Mouse (Mus musculus) CD8-positive naive resting alpha-beta T cell, adult 2 months (primary cell): ENCODE data around the gene Cd300e.

Source experiments
- DNase-seq, 2 experiments: peaks; one replicate each; pipeline ENCODE4 v3.0.0; 2022; ENCODE audit warnings: low read depth in 2 of 2, low spot score in 2 of 2

Gene Cd300e

DNA sequence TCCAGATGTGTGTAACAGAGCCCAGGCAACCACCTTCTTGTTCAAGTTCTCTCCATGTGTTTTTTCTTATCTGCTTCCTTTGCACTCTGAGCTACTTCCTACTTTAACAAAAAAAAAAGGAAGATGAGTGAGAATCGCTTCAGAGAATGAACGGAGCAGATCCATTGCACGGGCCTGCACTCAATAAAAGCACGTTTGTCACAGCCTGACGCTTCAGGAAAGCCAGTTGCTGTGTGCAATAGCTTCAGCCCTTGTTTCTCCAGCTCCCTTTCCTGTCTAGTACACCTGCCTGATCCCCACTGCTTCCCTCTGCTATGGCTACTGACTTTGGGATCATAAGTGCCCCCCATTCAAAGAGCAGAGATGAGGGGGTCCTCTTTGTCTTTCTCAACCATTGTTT lies at the start of gene Cd300e:
Gene Cd300e, minus strand, starts transcription at position 101 of the 400 bp plus-strand sequence.
- no peak for DNase-seq

DNA sequence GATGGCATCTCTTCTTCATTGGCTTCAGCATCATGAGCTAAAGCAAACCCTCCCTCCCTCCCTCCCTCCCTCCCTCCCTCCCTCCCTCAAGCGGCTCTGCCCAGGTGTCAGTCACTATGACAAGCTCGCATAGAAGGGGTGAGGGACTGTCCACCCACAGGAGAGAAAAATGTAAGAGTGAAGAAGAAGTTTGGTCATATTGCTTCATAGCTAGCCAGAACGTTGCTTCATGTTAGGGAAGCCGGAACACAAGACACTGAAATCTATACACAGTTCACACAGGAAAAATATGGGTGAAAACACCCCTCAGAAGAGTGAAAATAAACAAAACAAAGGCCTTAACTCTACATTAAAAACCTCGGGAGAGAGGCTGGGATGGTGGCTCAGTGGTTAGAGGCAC lies 48.3 kb upstream of the Cd300e start:
- DNase-seq, result no peak

GRCm38 (mm10) chr11:115108176-115108575 lies 46.2 kb upstream of the Cd300e start:
- no peak for DNase-seq

DNA sequence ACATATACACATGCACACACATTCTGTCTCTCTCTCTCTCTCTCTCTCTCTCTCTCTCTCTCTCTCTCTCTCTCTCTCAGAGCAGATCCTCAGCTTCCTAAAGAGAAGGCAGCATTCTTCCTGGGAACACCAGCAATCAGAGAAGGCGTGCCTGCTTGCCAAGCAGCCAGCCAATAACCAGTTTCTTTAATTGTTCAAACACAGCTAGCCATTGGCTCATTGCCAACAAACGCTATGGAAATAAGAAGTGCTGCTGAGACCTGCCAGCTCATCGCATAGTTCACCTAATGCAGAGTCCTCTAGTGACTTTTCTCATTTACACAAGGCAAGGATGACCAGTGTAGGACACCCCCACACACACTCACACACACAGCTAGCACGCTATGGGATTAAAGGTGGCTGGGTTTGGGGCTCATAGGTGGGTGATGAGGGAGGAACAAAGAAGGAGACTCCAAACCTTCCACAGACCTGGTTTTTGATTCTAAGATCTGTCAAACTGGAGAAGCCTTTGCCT lies 45.5 kb upstream of the Cd300e start:
- no peak for DNase-seq

DNA sequence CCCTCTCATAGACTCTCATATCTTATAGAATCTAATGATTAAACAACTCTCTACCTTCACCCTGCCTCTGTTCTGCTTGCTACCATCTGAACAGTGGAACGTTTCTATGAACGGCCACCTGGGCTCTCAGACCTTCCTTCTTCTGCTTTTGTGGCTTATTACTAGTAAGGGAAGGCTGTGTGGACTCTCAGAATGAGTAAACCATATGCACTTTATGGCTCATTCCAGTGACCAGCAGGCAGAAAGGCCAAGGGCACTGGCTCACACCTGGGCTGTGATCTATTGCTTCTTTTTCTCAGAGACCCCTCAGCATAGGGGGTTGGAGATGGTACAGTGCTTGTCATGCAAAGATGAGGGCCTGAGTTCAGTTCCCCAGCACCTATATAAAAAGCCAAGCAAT lies 44.7 kb upstream of the Cd300e start:
- no peak for DNase-seq

DNA sequence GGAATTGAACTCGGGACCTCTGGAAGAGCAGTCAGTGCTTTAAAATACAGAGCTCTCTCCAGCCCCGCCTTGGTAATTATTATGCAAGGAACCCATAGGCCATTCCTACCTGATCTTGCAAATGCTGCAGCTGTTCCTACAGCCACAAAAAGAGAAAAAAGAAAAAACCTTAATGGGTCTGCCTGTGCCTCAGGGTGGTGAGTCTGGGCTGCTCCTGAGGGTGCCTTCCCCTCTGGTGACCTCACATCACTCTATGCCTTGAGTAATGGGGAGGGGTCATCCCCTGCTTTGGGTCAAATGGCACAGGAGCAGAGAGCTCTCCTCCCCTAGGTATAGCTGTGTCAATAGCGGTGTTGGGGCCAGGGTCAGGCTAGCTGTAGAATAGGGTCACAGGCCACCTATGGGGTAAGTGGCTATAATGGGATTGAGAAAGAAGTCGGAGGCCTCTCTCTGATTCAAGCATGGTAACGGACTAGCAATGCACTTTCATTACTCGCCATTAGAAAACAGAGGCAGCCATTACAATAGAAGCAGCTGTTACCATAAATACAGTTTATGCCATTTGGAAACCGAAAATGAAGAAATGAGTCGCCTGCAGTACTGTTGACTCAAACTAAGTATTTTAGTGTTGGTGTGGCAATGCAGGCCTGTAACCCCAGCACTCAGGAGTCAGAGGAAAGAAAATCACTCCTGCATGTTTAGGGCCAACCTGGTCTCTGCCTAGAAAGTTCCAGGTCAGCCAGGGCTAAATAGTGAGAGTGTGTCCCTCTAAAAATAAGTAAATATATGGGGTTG lies 43.0 kb upstream of the Cd300e start:
- no peak for DNase-seq

DNA sequence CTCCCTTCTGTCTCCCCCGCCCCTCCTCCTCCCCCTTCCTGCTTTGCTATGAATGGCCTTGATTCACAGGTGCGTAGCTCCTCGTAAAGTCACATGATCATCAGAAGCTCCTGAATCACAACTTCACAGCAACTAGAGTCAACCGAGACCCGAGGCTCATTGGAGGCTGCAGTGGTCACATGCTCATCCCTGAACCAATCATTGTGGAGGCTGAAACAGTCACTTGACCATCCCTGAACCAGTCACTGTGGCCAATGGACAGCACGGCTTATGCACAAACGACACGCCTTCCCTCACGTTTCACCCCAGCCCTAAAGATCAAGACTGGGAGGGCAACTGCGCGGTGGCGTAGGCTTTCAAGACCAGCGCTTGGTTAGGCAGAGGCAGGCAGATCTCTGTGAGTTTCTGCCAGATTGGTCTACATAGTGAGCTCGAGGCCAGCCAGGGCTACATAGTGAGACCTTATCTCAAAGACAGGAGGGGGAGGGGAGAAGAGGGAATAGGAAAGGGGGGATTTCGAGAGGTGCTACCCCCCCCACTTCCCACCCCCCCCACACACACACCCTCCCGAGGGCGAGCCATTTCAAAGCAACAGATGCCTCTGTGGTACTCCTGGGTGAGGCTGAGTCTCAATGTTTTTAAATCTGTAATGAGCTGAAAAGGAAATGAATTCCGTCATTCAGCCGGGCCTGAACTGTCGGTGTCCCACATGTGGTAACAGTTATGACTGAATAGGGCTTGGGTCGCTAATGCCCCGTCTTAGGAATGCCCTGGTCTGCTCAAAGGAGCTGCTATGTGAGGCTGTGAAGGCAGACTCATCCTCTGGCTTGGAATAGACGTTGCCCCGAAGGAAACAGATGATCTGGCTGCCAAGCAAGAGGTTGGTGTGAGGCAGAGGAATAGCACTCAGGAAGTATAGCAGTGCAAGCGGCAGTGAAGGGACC lies 41.8 kb upstream of the Cd300e start:
- no peak for DNase-seq

DNA sequence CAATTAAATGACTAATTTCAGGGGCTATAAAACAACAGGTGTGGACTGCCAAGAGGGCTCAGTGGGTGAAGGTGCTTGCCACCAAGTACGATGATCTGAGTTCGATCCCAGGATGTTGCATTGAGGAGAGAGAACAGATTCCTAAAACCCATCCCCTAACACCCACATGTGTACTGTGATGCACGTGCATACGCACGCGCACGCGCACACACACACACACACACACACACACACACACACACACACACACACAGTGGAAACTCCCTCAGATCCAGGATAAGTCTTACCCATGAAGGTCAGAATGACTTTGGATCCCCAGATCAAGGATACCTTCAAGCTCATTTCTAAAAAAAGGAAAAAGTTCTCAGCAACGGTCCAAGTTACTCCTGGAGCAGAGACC lies 40.1 kb upstream of the Cd300e start:
- no peak for DNase-seq

DNA sequence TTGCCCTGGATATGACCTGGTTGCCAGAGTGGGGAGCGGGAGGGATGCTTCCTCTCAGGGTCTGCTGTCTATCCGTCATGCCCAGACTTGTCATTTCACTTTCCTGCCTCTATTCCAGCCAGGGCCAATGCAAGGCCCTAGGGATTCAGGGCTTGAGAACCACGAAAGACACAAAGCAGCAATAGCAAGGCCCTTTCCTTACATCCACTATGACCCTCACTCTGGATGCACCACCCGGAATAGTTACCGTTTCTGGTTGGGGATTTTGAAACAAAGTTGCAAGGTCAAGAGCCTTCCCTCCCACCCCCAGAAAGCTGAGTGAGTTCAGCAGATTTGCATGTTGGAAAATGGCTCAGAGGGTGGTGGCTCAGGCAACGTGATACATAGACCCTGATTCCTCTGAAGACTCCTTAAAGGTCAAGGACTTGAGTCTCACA lies 39.7 kb upstream of the Cd300e start:
- DNase-seq, result no peak

DNA sequence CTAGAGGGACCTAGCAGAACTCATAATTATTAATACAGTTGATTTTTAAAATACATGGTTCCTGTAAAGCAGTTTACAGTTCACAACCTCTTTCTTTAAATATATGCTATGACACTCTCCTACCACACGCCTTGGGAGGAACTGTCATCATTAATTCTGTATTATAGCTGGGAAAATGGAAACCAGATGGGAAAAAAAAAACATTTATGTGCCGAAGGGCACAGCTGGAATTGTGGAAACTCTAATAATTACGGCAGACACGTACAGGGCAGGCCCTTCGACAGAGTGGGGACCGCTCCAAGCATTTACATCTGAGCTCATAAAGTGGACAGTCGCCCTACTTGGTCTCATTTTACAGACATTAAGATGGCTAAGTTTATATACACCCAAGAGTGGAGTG lies 38.8 kb upstream of the Cd300e start:
- DNase-seq, result no peak

GRCm38 (mm10) chr11:115100032-115100621 lies 38.1 kb upstream of the Cd300e start:
- no peak for DNase-seq

GRCm38 (mm10) chr11:115099241-115099840 lies 37.4 kb upstream of the Cd300e start:
- DNase-seq, result no peak

DNA sequence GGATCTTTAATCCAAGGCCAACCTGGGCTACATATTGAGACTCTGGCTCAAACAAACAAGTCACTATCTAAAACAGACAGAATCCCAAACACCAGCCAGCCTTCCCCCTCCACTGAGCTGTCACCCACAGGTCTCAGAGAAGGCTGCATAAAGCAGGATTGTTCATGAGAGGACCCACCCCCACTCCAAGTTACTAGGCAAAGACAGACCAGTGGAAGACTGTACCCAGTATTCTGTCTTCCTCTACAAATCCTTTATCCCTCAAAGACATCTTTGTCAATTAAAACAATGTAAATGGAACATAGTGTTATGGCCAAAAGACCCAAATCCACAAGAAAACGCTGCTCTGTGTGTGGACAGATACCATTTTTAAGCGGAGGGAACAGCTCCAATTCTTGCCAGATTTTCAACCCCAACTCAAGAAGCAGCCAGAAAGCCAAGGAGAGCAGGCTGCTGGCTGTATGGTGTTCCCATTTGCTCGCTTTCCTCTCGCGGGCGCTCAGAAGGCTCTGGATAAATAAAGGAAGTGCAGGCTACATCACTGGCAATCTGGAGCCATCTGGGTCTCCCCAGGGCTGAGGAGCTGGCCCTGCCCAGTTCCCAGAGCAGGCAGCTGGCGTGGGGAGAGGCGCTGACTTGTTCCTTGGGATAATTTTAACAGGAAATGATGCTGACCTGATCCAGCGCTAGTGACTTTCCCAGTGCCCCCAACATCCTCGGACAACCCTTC lies 36.4 kb upstream of the Cd300e start:
- no peak for DNase-seq

DNA sequence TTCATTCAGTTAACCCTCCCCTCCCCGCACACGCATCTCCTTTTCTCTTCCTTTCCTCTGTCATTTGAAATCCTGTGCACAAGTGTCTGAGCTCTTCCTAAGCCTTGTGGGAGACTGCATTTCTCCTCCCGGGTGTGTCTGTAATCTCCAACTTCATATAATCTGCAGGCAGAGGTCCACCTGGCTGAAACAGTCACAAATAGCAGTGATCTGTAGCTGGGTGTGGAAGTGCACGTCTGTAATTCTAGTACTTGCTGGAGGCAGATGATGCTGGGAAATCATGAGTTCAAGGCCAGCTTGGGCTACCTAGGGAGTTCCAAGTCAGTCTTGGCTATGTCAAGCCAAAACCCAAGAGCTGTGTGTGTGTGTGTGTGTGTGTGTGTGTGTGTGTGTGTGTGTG lies 30.2 kb upstream of the Cd300e start:
- DNase-seq, result no peak

DNA sequence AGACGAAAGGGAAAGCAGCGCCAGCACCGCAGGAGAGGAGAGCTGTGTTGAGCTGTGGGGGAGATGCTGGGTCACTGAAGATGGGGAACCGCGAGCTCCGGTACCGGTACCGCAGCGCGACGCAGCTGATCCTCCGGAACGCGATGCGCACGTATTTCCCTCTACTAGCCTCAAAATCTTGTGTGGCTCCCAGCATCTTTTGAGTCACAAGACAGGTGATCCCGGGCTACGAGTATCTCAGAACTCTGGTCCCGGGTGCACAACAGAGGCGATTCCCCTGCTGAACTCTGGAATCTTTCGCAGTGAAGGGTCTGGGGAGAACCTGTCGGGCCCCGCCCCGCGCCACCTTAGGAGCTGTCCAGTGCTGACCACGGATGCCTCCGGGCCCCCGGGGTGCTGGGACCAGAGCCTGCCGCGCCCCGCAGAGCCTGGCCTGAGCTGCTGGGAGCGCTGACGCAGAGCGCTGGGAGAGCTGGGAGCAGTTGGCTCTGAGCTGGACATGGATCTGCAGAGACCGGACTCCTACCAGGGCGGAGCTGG lies 29.5 kb upstream of the Cd300e start, which contains the start of gene Rab37:
Gene Rab37, plus strand, starts transcription at position 70 of the 540 bp plus-strand sequence.
- no peak for DNase-seq

DNA sequence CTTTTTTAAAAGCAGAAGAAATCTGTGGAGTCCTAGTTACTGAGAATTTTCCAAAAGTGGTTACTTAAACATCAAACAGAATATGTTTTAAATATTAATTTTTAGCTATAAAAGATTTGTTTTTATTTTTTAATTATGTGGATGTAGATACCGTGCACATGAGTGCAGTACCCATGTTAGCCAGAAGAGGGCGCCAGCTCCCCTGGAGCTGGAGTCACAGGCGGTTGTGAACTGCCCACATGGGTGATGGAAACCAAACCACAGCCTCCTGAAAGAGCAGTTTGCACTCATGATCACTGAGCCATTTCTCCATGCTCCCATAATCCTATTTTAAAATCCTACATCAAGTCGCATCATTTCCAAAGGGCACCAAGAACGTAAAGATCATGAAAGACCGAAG lies 27.9 kb upstream of the Cd300e start:
- DNase-seq, result peak in 1 of 2 experiments; percentile 23

- no peak for DNase-seq
These were observed 24.2 kb upstream of the Cd300e start for GRCm38 (mm10) chr11:115086213-115086612.

DNA sequence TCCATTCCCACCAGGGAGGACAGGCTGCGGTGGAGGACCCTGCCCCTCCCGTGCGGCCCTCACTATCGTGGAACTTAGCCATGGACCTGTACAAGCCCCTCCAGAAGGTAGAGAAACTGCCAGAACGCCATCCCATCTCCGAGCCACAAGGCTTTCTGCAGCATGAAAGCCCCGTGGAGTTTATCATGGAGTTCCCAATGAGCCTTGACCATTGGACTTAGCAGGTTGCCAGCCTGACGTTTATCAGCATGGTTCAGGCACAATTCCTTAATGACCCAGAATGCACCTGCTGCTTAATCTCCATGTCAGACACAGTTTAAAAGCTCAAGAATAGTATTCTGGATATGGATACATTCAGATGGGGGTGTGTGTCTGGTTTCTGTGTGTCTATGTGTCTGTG lies 23.1 kb upstream of the Cd300e start:
- DNase-seq, result no peak

DNA sequence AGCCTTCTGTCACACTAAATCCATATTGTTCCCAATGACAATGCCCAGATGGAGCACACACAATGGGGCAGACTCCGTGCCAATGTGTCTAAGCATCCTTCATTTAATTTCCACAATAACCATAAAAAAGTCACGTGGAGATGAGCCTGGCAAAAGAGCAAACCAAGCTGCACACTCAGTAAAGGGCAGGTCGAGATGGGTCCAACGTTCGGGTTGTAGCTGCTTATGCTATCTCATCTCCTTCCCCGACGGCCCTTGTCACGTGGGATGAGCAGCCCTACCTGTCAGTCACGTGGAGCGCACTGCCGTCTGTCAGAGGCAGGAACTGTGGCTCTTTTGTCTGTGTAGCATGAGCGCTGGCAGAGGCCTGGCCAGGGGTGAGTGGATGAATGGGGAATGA lies 22.6 kb upstream of the Cd300e start:
- no peak for DNase-seq
